Mouse (Mus musculus) MEL (cell line): ENCODE measurements around the gene Arid3b. TPM values are rescaled to one million over a fixed set of nuclear protein-coding genes. Genes with fewer than 3 reads are reported as not detected.
A peak's percentile ranks its signal among the peaks of the same experiment; 100 is the strongest.

Experiments used
- DNase-seq: peaks from one replicate; pipeline ENCODE4 v3.0.0; 2011; ENCODE audit warnings: low read depth, low spot score
- H3K27ac ChIP-seq: 2 replicates; pipeline ENCODE4 v1.5.1; 2012; ENCODE audit warnings: low read depth, mild to moderate bottlenecking, control low read depth, low read length, moderate library complexity; ENCODE audit not compliant: control insufficient read depth
- H3K27me3 ChIP-seq, 2 experiments: fragments of 150-350 bp in 1 of 2; sonication (generic) in 1 of 2; 2 replicates each; pipeline ENCODE4 v1.6.1; 2012; ENCODE audit warnings: low read length in 2 of 2, mild to moderate bottlenecking in 2 of 2, improper control_type of control experiment in 1 of 2, moderate library complexity in 1 of 2; ENCODE audit not compliant: insufficient read depth in 2 of 2, control insufficient read depth in 1 of 2
- H3K36me3 ChIP-seq, 2 experiments: 2 replicates each; pipeline ENCODE4 v1.6.1; 2012 to 2014; ENCODE audit warnings: low read length in 2 of 2, improper control_type of control experiment in 1 of 2, inconsistent platforms in 1 of 2, mild to moderate bottlenecking in 1 of 2; ENCODE audit not compliant: insufficient read depth in 2 of 2, control insufficient read depth in 1 of 2
- H3K4me1 ChIP-seq, 2 experiments: fragments of 150-350 bp in 1 of 2; sonication (generic) in 1 of 2; 2 replicates each; pipeline ENCODE4 v1.6.1; 2012; ENCODE audit warnings: low read length in 2 of 2, improper control_type of control experiment in 1 of 2, mild to moderate bottlenecking in 1 of 2; ENCODE audit not compliant: insufficient read depth in 2 of 2, control insufficient read depth in 1 of 2
- H3K4me3 ChIP-seq, 2 experiments: fragments of 150-350 bp in 1 of 2; sonication (generic) in 1 of 2; 2 replicates each; pipeline ENCODE4 v1.5.1; 2012; ENCODE audit warnings: low read depth in 2 of 2, low read length in 2 of 2, mild to moderate bottlenecking in 2 of 2, moderate library complexity in 2 of 2, control low read depth in 1 of 2, improper control_type of control experiment in 1 of 2; ENCODE audit not compliant: control insufficient read depth in 1 of 2, insufficient read depth in 1 of 2
- H3K79me2 ChIP-seq: 2 replicates; pipeline ENCODE4 v1.6.1; 2012; ENCODE audit warnings: mild to moderate bottlenecking, low read length, moderate library complexity; ENCODE audit not compliant: control insufficient read depth, poor library complexity, insufficient read depth
- H3K9ac ChIP-seq: 2 replicates; pipeline ENCODE4 v1.6.1; 2012; ENCODE audit warnings: low read depth, mild to moderate bottlenecking, control low read depth, low read length, moderate library complexity; ENCODE audit not compliant: control insufficient read depth, poor library complexity, severe bottlenecking
- H3K9me3 ChIP-seq: fragments of 150-350 bp; sonication (generic); replicated peaks from 2 replicates; pipeline ENCODE4 v1.6.1; 2012; ENCODE audit warnings: mild to moderate bottlenecking, low read length, improper control_type of control experiment, moderate library complexity; ENCODE audit not compliant: insufficient read depth
- BHLHE40 ChIP-seq: IDR thresholded peaks from 2 replicates; pipeline ENCODE4 v1.6.1; 2012; ENCODE audit warnings: low read depth, mild to moderate bottlenecking, inconsistent platforms, low read length, improper control_type of control experiment, borderline replicate concordance
- CHD1 ChIP-seq: IDR thresholded peaks from 2 replicates; pipeline ENCODE4 v1.6.1; 2012; ENCODE audit warnings: low read depth, mild to moderate bottlenecking, inconsistent platforms, low read length, improper control_type of control experiment
- CHD2 ChIP-seq: IDR thresholded peaks from 2 replicates; pipeline ENCODE4 v1.6.1; 2011; ENCODE audit warnings: low read length, improper control_type of control experiment
- CTCF ChIP-seq, 3 experiments: IDR thresholded peaks in 2 of 3; conservative IDR thresholded peaks in 1 of 3; 2 replicates each; pipeline ENCODE4 v1.5.1; 2011 to 2012; ENCODE audit warnings: low read length in 3 of 3, low read depth in 2 of 3, mild to moderate bottlenecking in 2 of 3, improper control_type of control experiment in 1 of 3, inconsistent platforms in 1 of 3, mixed read lengths in 1 of 3, moderate library complexity in 1 of 3; ENCODE audit not compliant: control insufficient read depth in 1 of 3, insufficient read depth in 1 of 3, poor library complexity in 1 of 3, severe bottlenecking in 1 of 3
- E2F4 ChIP-seq: IDR thresholded peaks from 2 replicates; pipeline ENCODE4 v1.6.1; 2011; ENCODE audit warnings: low read depth, low read length, improper control_type of control experiment, borderline replicate concordance
- ELF1 ChIP-seq: IDR thresholded peaks from 2 replicates; pipeline ENCODE4 v1.6.1; 2014; ENCODE audit warnings: low read depth, mild to moderate bottlenecking, inconsistent platforms, low read length, improper control_type of control experiment, moderate library complexity
- EP300 ChIP-seq, 2 experiments: IDR thresholded peaks; 2 replicates each; pipeline ENCODE4 v1.6.1; 2011; ENCODE audit warnings: improper control_type of control experiment in 2 of 2, low read length in 2 of 2, low read depth in 1 of 2, mild to moderate bottlenecking in 1 of 2
- ETS1 ChIP-seq: IDR thresholded peaks from 2 replicates; pipeline ENCODE4 v1.6.1; 2012; ENCODE audit warnings: low read depth, mild to moderate bottlenecking, inconsistent platforms, low read length, improper control_type of control experiment, moderate library complexity
- GABPA ChIP-seq: IDR thresholded peaks from 2 replicates; pipeline ENCODE4 v1.6.1; 2012; ENCODE audit warnings: low read depth, mild to moderate bottlenecking, inconsistent platforms, low read length, improper control_type of control experiment, moderate library complexity
- GATA1 ChIP-seq: IDR thresholded peaks from 2 replicates; pipeline ENCODE4 v1.6.1; 2011; ENCODE audit warnings: low read depth, low read length, improper control_type of control experiment
- HCFC1 ChIP-seq: IDR thresholded peaks from 2 replicates; pipeline ENCODE4 v1.6.1; 2012; ENCODE audit warnings: low read depth, mild to moderate bottlenecking, inconsistent platforms, low read length, improper control_type of control experiment, moderate library complexity
- JUND ChIP-seq: IDR thresholded peaks from 2 replicates; pipeline ENCODE4 v1.6.1; 2011; ENCODE audit warnings: low read depth, mild to moderate bottlenecking, improper control_type of control experiment, low read length
- KAT2A ChIP-seq: conservative IDR thresholded peaks from 2 replicates; pipeline ENCODE4 v1.6.1; 2012; ENCODE audit warnings: low read depth, low read length, improper control_type of control experiment, inconsistent platforms
- MAFK ChIP-seq: IDR thresholded peaks from 2 replicates; pipeline ENCODE4 v1.6.1; 2011; ENCODE audit warnings: low read depth, mild to moderate bottlenecking, low read length, improper control_type of control experiment, borderline replicate concordance
- MAZ ChIP-seq: IDR thresholded peaks from 2 replicates; pipeline ENCODE4 v1.6.1; 2012; ENCODE audit warnings: low read depth, mild to moderate bottlenecking, inconsistent platforms, low read length, improper control_type of control experiment
- MEF2A ChIP-seq: IDR thresholded peaks from 2 replicates; pipeline ENCODE4 v1.6.1; 2014; ENCODE audit warnings: low read depth, mild to moderate bottlenecking, inconsistent platforms, low read length, improper control_type of control experiment; ENCODE audit not compliant: poor library complexity, insufficient replicate concordance, severe bottlenecking; ENCODE audit errors: extremely low read depth
- MXI1 ChIP-seq: IDR thresholded peaks from 2 replicates; pipeline ENCODE4 v1.6.1; 2011; ENCODE audit warnings: mild to moderate bottlenecking, low read depth, low read length, improper control_type of control experiment
- MYB ChIP-seq: IDR thresholded peaks from 2 replicates; pipeline ENCODE4 v1.6.1; 2011; ENCODE audit warnings: mild to moderate bottlenecking, low read depth, low read length, improper control_type of control experiment
- MYC ChIP-seq: IDR thresholded peaks from 2 replicates; pipeline ENCODE4 v1.6.1; 2011; ENCODE audit warnings: low read depth, mild to moderate bottlenecking, low read length, improper control_type of control experiment, moderate library complexity
- NRF1 ChIP-seq: IDR thresholded peaks from 2 replicates; pipeline ENCODE4 v1.6.1; 2014; ENCODE audit warnings: low read depth, mild to moderate bottlenecking, inconsistent platforms, low read length, improper control_type of control experiment, moderate library complexity; ENCODE audit not compliant: poor library complexity, insufficient read depth, severe bottlenecking
- POLR2AphosphoS5 ChIP-seq: IDR thresholded peaks from 2 replicates; pipeline ENCODE4 v1.6.1; 2012; ENCODE audit warnings: low read depth, borderline replicate concordance, mild to moderate bottlenecking, inconsistent platforms, low read length, moderate library complexity, mixed read lengths
- RAD21 ChIP-seq: IDR thresholded peaks from 2 replicates; pipeline ENCODE4 v1.6.1; 2011; ENCODE audit warnings: mild to moderate bottlenecking, low read depth, low read length, improper control_type of control experiment
- RCOR1 ChIP-seq: IDR thresholded peaks from 2 replicates; pipeline ENCODE4 v1.6.1; 2012; ENCODE audit warnings: low read depth, mild to moderate bottlenecking, inconsistent platforms, low read length, improper control_type of control experiment
- SIN3A ChIP-seq: IDR thresholded peaks from 2 replicates; pipeline ENCODE4 v1.6.1; 2012; ENCODE audit warnings: low read length, improper control_type of control experiment, inconsistent platforms
- TAL1 ChIP-seq: IDR thresholded peaks from 2 replicates; pipeline ENCODE4 v1.6.1; 2012; ENCODE audit warnings: mild to moderate bottlenecking, inconsistent platforms, low read length, moderate library complexity, mixed read lengths
- TCF12 ChIP-seq: IDR thresholded peaks from 2 replicates; pipeline ENCODE4 v1.6.1; 2014; ENCODE audit warnings: low read depth, mild to moderate bottlenecking, inconsistent platforms, low read length, improper control_type of control experiment, moderate library complexity
- UBTF ChIP-seq: IDR thresholded peaks from 2 replicates; pipeline ENCODE4 v1.6.1; 2012; ENCODE audit warnings: low read depth, mild to moderate bottlenecking, inconsistent platforms, low read length, improper control_type of control experiment, moderate library complexity, borderline replicate concordance; ENCODE audit not compliant: insufficient read depth
- USF2 ChIP-seq, 2 experiments: IDR thresholded peaks; 2 replicates each; pipeline ENCODE4 v1.6.1; 2011 to 2012; ENCODE audit warnings: improper control_type of control experiment in 2 of 2, low read length in 2 of 2, borderline replicate concordance in 1 of 2, inconsistent platforms in 1 of 2, low read depth in 1 of 2, mild to moderate bottlenecking in 1 of 2; ENCODE audit not compliant: insufficient read depth in 1 of 2
- ZC3H11A ChIP-seq: IDR thresholded peaks from 2 replicates; pipeline ENCODE4 v1.6.1; 2012; ENCODE audit warnings: low read depth, mild to moderate bottlenecking, inconsistent platforms, low read length, improper control_type of control experiment
- ZKSCAN1 ChIP-seq: IDR thresholded peaks from 2 replicates; pipeline ENCODE4 v1.6.1; 2012; ENCODE audit warnings: low read depth, mild to moderate bottlenecking, inconsistent platforms, low read length, improper control_type of control experiment, moderate library complexity
- ZMIZ1 ChIP-seq: IDR thresholded peaks from 2 replicates; pipeline ENCODE4 v1.6.1; 2012; ENCODE audit warnings: low read depth, mild to moderate bottlenecking, inconsistent platforms, low read length, improper control_type of control experiment, moderate library complexity
- ZNF384 ChIP-seq: IDR thresholded peaks from 2 replicates; pipeline ENCODE4 v1.6.1; 2012; ENCODE audit warnings: low read depth, mild to moderate bottlenecking, inconsistent platforms, low read length, improper control_type of control experiment
- polyA plus RNA-seq, 2 experiments: library from polyadenylated mRNA; stranded (reverse) in 1 of 2; unstranded in 1 of 2; fragments of >175 nt in 1 of 2; fragments of >200 nt in 1 of 2; gene quantifications; 2 replicates each; pipeline versions ENCODE4 v1.2.1 to v1.2.4; 2012; ENCODE audit warnings: low replicate concordance in 2 of 2, low read depth in 1 of 2; ENCODE audit not compliant: insufficient read length in 2 of 2, insufficient read depth in 1 of 2, missing spikeins in 1 of 2
- total RNA-seq: library from RNA; depleted of rRNA; stranded (reverse); fragments of 300-350 nt; gene quantifications from 2 replicates; pipeline ENCODE4 v1.2.3, GENCODE M21; 2012

Gene Arid3b
- total and polyA plus RNA-seq, 3 experiments: 2.3 to 7.4 TPM; not detected in 1

DNA sequence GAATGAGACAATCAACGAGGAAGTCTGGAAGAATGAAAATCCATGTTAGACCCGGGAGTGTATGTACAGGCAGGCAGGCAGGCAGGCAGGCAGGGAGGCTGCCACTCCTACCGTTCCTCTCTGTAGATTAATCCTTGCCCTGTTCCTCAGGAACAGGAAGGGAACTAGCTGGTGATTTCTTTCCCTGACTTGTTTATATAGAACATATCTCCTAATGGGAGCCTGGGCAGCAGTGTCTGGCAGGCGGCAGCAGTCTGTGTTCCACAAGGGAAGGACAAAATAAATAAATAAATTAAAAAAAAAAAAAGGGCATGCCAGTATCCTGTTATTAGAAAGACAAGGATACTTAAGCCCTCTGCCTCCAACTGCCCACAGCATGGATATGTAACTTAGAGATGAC lies 32.8 kb downstream of the Arid3b start:
- H3K4me1 ChIP-seq: peaks cover 7 to 49% of the 10 kb centered on the region in 2 experiments
- H3K36me3 ChIP-seq: peaks cover 0 to 40% of the 10 kb centered on the region in 2 experiments; a peak in 2 of 4 replicates
- H3K27ac ChIP-seq: no peak overlapping the region

DNA sequence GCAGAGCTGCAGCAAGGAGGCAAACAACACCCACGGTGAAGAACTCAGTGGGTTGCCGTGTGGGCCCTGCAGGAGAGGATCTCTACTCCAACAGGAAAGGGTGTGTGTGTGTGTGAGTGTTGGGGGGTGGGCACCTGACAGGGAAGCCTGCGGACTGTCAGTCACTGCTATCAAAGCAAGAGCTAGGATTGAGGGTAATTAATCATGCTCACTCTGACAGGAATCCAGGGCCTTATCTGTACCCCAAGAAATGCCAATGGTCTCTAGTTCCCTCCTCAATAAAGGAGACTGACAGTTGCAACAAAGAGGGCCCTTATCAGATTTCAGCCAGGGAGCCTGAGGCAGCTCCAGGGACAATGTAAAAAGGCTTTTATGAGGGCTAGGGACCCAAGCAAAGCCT lies 33.5 kb downstream of the Arid3b start:
- Histone ChIP-seq H3K36me3 (peaks cover 0 to 40% of the 10 kb centered on the region in 2 experiments; a peak in 2 of 4 replicates), H3K4me3 (no peak overlapping the region), H3K27me3 (no peaks in the 10 kb centered on the region), H3K9ac (no peak overlapping the region), H3K79me2 (no peaks in the 10 kb centered on the region), H3K4me1 (peaks cover 7 to 49% of the 10 kb centered on the region in 2 experiments), H3K27ac (peak overlapping the region; percentile 29; the same call in 1 of the 2 replicates), H3K9me3 (no peaks in the 10 kb centered on the region)
- peak; percentile 62 for DNase-seq
- TF ChIP-seq MYC (no peak), RCOR1 (peak; percentile 91), E2F4 (no peak), BHLHE40 (no peak), SIN3A (no peak), CTCF (IDR thresholded peaks at IDR 0.05 in 2 of 3, conservative IDR thresholded peaks at IDR 0.05 in 1 of 3; ENCODE audit: control insufficient read depth in 1 of 3, insufficient read depth in 1 of 3, low read depth in 2 of 3, low read length in 3 of 3, poor library complexity in 1 of 3, severe bottlenecking in 1 of 3) (no peak), TCF12 (0 out of 2 replicates have a peak, but pooled peaks have one; percentile 42), GATA1 (peak; percentile 86), USF2 (IDR thresholded peaks at IDR 0.05; ENCODE audit: borderline replicate concordance in 1 of 2, insufficient read depth in 1 of 2, low read depth in 1 of 2, low read length in 2 of 2) (no peak), MEF2A (no peak), ETS1 (peak; percentile 78), EP300 (IDR thresholded peaks at IDR 0.05; ENCODE audit: low read depth in 1 of 2, low read length in 2 of 2) (peak; percentile 33 to 61; a peak in 3 of 4 replicates), KAT2A (no peak), NRF1 (no peak), CHD1 (no peak), ELF1 (no peak), TAL1 (no peak), JUND (no peak), MAZ (no peak), MAFK (no peak), ZNF384 (no peak), ZKSCAN1 (no peak), CHD2 (no peak), RAD21 (no peak)

More for the DNA sequence above, 32.8 kb downstream of the Arid3b start:
- Histone ChIP-seq H3K4me3 (no peak overlapping the region), H3K9me3 (no peaks in the 10 kb centered on the region), H3K27me3 (no peaks in the 10 kb centered on the region), H3K79me2 (no peaks in the 10 kb centered on the region), H3K9ac (no peak overlapping the region)
- DNase-seq: no peak
- TF ChIP-seq SIN3A (no peak), MXI1 (no peak), CTCF (IDR thresholded peaks at IDR 0.05 in 2 of 3, conservative IDR thresholded peaks at IDR 0.05 in 1 of 3; ENCODE audit: control insufficient read depth in 1 of 3, insufficient read depth in 1 of 3, low read depth in 2 of 3, low read length in 3 of 3, poor library complexity in 1 of 3, severe bottlenecking in 1 of 3) (no peak), POLR2AphosphoS5 (no peak), RAD21 (no peak), EP300 (IDR thresholded peaks at IDR 0.05; ENCODE audit: low read depth in 1 of 2, low read length in 2 of 2) (no peak), HCFC1 (no peak), TCF12 (no peak), ZC3H11A (no peak), ETS1 (no peak), GABPA (no peak), MYB (no peak), UBTF (no peak), CHD2 (no peak), KAT2A (no peak), ZMIZ1 (no peak), ZKSCAN1 (no peak), TAL1 (no peak), E2F4 (no peak)
